Mouse (Mus musculus): ENCODE data around the gene 2310046K23Rik. TPM values are rescaled to one million over a fixed set of nuclear protein-coding genes. Genes with fewer than 3 reads are reported as not detected.

2310046K23Rik gene
- not detected for total RNA-seq (2023)

DNA sequence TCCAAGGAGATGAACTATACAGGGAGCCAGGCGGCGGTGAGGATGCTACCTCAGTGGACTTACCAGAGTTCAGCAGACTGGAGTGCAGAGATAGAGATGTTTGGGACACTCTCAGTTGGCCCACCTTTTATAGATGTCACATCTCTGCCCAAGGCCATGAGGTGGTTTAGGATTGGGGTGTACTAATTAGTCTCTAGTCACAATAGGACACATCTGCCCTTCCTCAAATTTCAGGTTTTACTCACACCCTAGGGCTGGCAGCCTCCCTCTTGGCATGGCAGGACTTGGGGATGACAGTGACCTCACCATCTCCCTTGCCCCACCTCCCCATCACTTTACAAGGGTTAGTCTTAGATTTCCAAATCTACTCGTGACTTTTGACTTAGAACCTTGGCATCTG, at the start of gene 2310046K23Rik:
TSS of gene 2310046K23Rik (minus strand) at position 101 of the 400 bp plus-strand sequence.

GRCm38 (mm10) chr3:92573449-92574041, 39.2 kb upstream of the 2310046K23Rik start, which contains the start of gene Ivl:
TSS of gene Ivl (minus strand) at chr3:92573735.

DNA sequence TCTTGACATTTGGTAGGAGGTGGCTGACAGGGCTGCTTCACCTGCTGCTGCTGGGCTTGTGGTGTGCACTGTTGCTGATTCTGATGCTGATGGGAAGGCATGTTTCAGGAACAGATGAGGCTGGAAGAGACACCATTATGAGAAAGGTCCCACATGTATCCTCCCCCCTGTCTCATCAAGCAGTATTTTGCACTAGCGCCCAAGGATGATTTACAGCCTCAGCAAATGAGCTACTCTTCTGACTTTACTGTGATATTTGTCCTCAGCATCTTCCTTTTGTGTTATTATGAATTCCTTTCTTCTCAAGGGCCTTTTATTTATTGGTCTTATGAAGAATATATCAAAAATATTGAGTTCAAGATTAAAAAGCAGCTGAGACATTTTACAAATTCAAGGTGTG, 33.9 kb downstream of the 2310046K23Rik start, which contains the start of gene Sprr4:
TSS of gene Sprr4 (minus strand) at position 101 of the 400 bp plus-strand sequence.

GRCm38 (mm10) chr3:92485863-92486262, 48.4 kb downstream of the 2310046K23Rik start, which contains the start of gene Sprr1a:
TSS of gene Sprr1a (minus strand) at chr3:92485895.

Other genes starting within 250 kb of the 2310046K23Rik start
- gene Sprr2a3, start 249.1 kb downstream of the 2310046K23Rik start, total RNA-seq (2023) = not detected
- gene Sprr2b, start 217.9 kb downstream of the 2310046K23Rik start, total RNA-seq (2023) = not detected
- not detected for gene Sprr2d, start 195.4 kb downstream of the 2310046K23Rik start, total RNA-seq (2023)
- gene Sprr2e, start 182.4 kb downstream of the 2310046K23Rik start, total RNA-seq (2023) = not detected
- not detected for gene Sprr2f, start 169.3 kb downstream of the 2310046K23Rik start, total RNA-seq (2023)
- not detected for gene Sprr2h, start 148.8 kb downstream of the 2310046K23Rik start, total RNA-seq (2023)
- gene Sprr2i, start 126.5 kb downstream of the 2310046K23Rik start, total RNA-seq (2023) = not detected
- not detected for gene Sprr2j-ps, start 116.4 kb downstream of the 2310046K23Rik start, total RNA-seq (2023)
- 1 to 10 TPM in 1 of 2 experiments, under 1 TPM in 1; 0.53 to 1.4 TPM for gene Gm9774, start 105.1 kb downstream of the 2310046K23Rik start, total RNA-seq (2023)
- not detected for gene Sprr2k, start 101.9 kb downstream of the 2310046K23Rik start, total RNA-seq (2023)
- gene Sprr1b, start 95.7 kb downstream of the 2310046K23Rik start, total RNA-seq (2023) = not detected
- gene Sprr3, start 75.8 kb downstream of the 2310046K23Rik start, total RNA-seq (2023) = not detected
- not detected for gene Sprr1a, start 48.6 kb downstream of the 2310046K23Rik start, total RNA-seq (2023)
- gene Sprr4, start 34.0 kb downstream of the 2310046K23Rik start, total RNA-seq (2023) = not detected
- not detected for gene Ivl, start 39.2 kb upstream of the 2310046K23Rik start, total RNA-seq (2023)
- not detected for gene Smcp, start 54.5 kb upstream of the 2310046K23Rik start, total RNA-seq (2023)
- gene 2210017I01Rik, start 73.0 kb upstream of the 2310046K23Rik start, total RNA-seq (2023) = not detected
- not detected for gene Lce6a, start 87.1 kb upstream of the 2310046K23Rik start, total RNA-seq (2023)
- gene Lce1a1, start 113.8 kb upstream of the 2310046K23Rik start, total RNA-seq (2023) = not detected
- gene Lce1b, start 122.4 kb upstream of the 2310046K23Rik start, total RNA-seq (2023) = not detected
- gene Lce1a2, start 135.8 kb upstream of the 2310046K23Rik start, total RNA-seq (2023) = not detected
- not detected for gene Lce1c, start 144.7 kb upstream of the 2310046K23Rik start, total RNA-seq (2023)
- gene Lce1d, start 152.7 kb upstream of the 2310046K23Rik start, total RNA-seq (2023) = not detected
- not detected for gene Lce1e, start 174.6 kb upstream of the 2310046K23Rik start, total RNA-seq (2023)
- not detected for gene Lce1f, start 185.8 kb upstream of the 2310046K23Rik start, total RNA-seq (2023)
- not detected for gene Gm38119, start 204.6 kb upstream of the 2310046K23Rik start, total RNA-seq (2023)
- not detected for gene Lce1g, start 217.8 kb upstream of the 2310046K23Rik start, total RNA-seq (2023)
- not detected for gene Lce1h, start 230.6 kb upstream of the 2310046K23Rik start, total RNA-seq (2023)
- gene Lce1i, start 244.4 kb upstream of the 2310046K23Rik start, total RNA-seq (2023) = not detected

Data from neutrophil, adult 83 days (primary cell).